Mouse (Mus musculus): ENCODE measurements at regions not wholly inside any gene's neighbourhood (a gene's known extent, or its start where the extent isn't known, plus 50 kb on each side); places are given as distances from the start of the nearest gene placed in this dataset.
"Not testable (repeated sequence)": the region's sequence is repeated elsewhere in the genome, so short reads cannot be mapped to it uniquely, and the experiment has no call there.

- Histone ChIP-seq H3K9ac (no peak overlapping the region), H3K4me3 (no peak overlapping the region), H3K27me3 (no peaks in the 10 kb centered on the region), H3K9me3 (replicated peaks) (no peaks in the 10 kb centered on the region), H3K4me1 (replicated peaks) (no peaks in the 10 kb centered on the region), H3K27ac (no peak overlapping the region), H3K4me2 (no peak overlapping the region), H3K36me3 (no peaks in the 10 kb centered on the region)
- no peak for ATAC-seq (replicated peaks; ENCODE audit: insufficient number of reproducible peaks, insufficient read depth, low FRiP score, low read depth)
Observed at GRCm38 (mm10) chr15:27063456-27063855, 168.1 kb upstream of the Fbxl7 start.

- 80% methylated on average over 4 of the region's 4 CpGs for WGBS
- Histone ChIP-seq H3K27ac (no peak overlapping the region), H3K4me3 (no peak overlapping the region), H3K9ac (no peak overlapping the region), H3K36me3 (no peaks in the 10 kb centered on the region), H3K9me3 (replicated peaks) (no peaks in the 10 kb centered on the region), H3K4me2 (no peak overlapping the region), H3K4me1 (replicated peaks) (no peaks in the 10 kb centered on the region), H3K27me3 (no peaks in the 10 kb centered on the region)
- ATAC-seq (replicated peaks; ENCODE audit: insufficient number of reproducible peaks, insufficient read depth, low FRiP score, low read depth): no peak
Observed at GRCm38 (mm10) chr15:27063971-27064370, 168.6 kb upstream of the Fbxl7 start.

GRCm38 (mm10) chr15:27067691-27068090 is 172.3 kb upstream of the Fbxl7 start:
- Histone ChIP-seq H3K36me3 (no peaks in the 10 kb centered on the region), H3K27ac (no peak overlapping the region), H3K9ac (no peak overlapping the region), H3K4me2 (no peak overlapping the region), H3K4me3 (no peak overlapping the region), H3K27me3 (no peaks in the 10 kb centered on the region), H3K4me1 (replicated peaks) (no peaks in the 10 kb centered on the region), H3K9me3 (replicated peaks) (no peaks in the 10 kb centered on the region)
- 41% methylated on average over 1 of the region's 1 CpGs for whole genome bisulfite sequencing
- ATAC-seq (replicated peaks; ENCODE audit: insufficient number of reproducible peaks, insufficient read depth, low FRiP score, low read depth): no peak

DNA sequence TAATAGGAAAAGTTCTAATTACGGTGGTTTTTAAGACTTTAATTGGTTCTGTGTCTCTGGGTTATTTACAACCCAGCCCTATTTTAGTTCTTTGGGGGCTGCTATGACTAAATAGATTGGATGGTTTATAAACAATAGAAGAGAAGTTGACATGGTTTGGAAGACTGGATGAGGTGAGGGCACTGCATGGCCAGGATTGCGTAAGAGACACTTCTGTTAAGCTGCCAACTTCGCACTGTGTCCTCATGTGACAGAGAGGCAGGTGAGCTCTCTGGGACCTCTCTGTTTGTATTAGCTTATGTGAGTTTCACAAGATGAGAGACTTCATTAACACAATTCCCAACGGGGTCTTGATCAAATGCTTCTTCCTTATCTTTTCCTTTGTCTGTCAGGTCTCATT is 182.5 kb upstream of the Fbxl7 start:
- 72% methylated on average over 4 of the region's 4 CpGs for WGBS
- no peaks in the 10 kb centered on the region for H3K36me3 ChIP-seq
- ATAC-seq (replicated peaks; ENCODE audit: insufficient number of reproducible peaks, insufficient read depth, low FRiP score, low read depth): no peak

GRCm38 (mm10) chr15:27082826-27083225 is 187.4 kb upstream of the Fbxl7 start:
- Histone ChIP-seq H3K4me2 (no peak overlapping the region), H3K4me3 (no peak overlapping the region), H3K9ac (no peak overlapping the region), H3K27me3 (no peaks in the 10 kb centered on the region), H3K36me3 (no peaks in the 10 kb centered on the region), H3K4me1 (replicated peaks) (no peaks in the 10 kb centered on the region), H3K9me3 (replicated peaks) (no peaks in the 10 kb centered on the region), H3K27ac (no peak overlapping the region)
- ATAC-seq (replicated peaks; ENCODE audit: insufficient number of reproducible peaks, insufficient read depth, low FRiP score, low read depth): no peak
- 80% methylated on average over 5 of the region's 5 CpGs for WGBS

More for the DNA sequence above, 182.5 kb upstream of the Fbxl7 start:
- H3K9ac ChIP-seq: no peak overlapping the region
- H3K9me3 ChIP-seq (replicated peaks): no peaks in the 10 kb centered on the region
- no peaks in the 10 kb centered on the region for H3K27me3 ChIP-seq
- H3K4me1 ChIP-seq (replicated peaks): no peaks in the 10 kb centered on the region
- H3K27ac ChIP-seq: no peak overlapping the region
- H3K4me2 ChIP-seq: no peak overlapping the region
- no peak overlapping the region for H3K4me3 ChIP-seq

GRCm38 (mm10) chr15:27083596-27083995 is 188.2 kb upstream of the Fbxl7 start:
- ATAC-seq (replicated peaks; ENCODE audit: insufficient number of reproducible peaks, insufficient read depth, low FRiP score, low read depth): no peak
- WGBS: 79% methylated on average over 6 of the region's 6 CpGs

DNA sequence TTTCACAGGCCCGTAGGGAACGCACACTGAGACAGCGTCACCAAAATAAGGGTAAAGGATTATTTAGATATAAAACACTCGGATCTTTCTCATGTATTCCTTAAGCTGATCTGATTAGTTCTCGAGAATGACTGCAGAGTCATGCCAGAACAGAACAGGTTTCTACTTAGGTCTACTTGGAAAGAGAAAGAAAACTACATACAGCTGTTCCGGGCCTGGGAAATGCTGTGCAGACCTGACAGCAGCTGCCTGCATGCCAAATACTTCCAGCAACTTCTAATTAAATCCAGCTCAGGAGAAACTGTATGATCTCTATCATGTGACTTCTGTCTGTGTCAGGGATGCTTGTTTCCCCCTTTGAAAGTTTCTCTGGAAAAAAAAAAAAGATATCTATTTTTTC is 193.8 kb upstream of the Fbxl7 start:
- H3K4me1 ChIP-seq (replicated peaks): no peaks in the 10 kb centered on the region
- no peaks in the 10 kb centered on the region for H3K9me3 ChIP-seq (replicated peaks)
- no peak for ATAC-seq (replicated peaks; ENCODE audit: insufficient number of reproducible peaks, insufficient read depth, low FRiP score, low read depth)
- no peaks in the 10 kb centered on the region for H3K27me3 ChIP-seq
- no peaks in the 10 kb centered on the region for H3K36me3 ChIP-seq
- 66% methylated on average over 6 of the region's 6 CpGs for WGBS
- H3K27ac ChIP-seq: no peak overlapping the region
- no peak overlapping the region for H3K9ac ChIP-seq
- no peak overlapping the region for H3K4me3 ChIP-seq
- H3K4me2 ChIP-seq: no peak overlapping the region

More at GRCm38 (mm10) chr15:27083596-27083995, 188.2 kb upstream of the Fbxl7 start:
- Histone ChIP-seq H3K27ac (no peak overlapping the region), H3K4me1 (replicated peaks) (no peaks in the 10 kb centered on the region), H3K27me3 (no peaks in the 10 kb centered on the region), H3K4me3 (no peak overlapping the region), H3K4me2 (no peak overlapping the region), H3K9me3 (replicated peaks) (no peaks in the 10 kb centered on the region), H3K9ac (no peak overlapping the region), H3K36me3 (no peaks in the 10 kb centered on the region)

GRCm38 (mm10) chr15:27094102-27094501 is 198.7 kb upstream of the Fbxl7 start:
- no peak overlapping the region for H3K4me2 ChIP-seq
- WGBS: 46% methylated on average over 3 of the region's 3 CpGs
- H3K27ac ChIP-seq: no peak overlapping the region
- H3K4me3 ChIP-seq: no peak overlapping the region
- H3K4me1 ChIP-seq (replicated peaks): no peaks in the 10 kb centered on the region
- H3K36me3 ChIP-seq: no peaks in the 10 kb centered on the region
- ATAC-seq (replicated peaks; ENCODE audit: insufficient number of reproducible peaks, insufficient read depth, low FRiP score, low read depth): peak; percentile 60; the same call in 1 of the 2 replicates
- no peak overlapping the region for H3K9ac ChIP-seq
- no peaks in the 10 kb centered on the region for H3K9me3 ChIP-seq (replicated peaks)
- no peaks in the 10 kb centered on the region for H3K27me3 ChIP-seq

DNA sequence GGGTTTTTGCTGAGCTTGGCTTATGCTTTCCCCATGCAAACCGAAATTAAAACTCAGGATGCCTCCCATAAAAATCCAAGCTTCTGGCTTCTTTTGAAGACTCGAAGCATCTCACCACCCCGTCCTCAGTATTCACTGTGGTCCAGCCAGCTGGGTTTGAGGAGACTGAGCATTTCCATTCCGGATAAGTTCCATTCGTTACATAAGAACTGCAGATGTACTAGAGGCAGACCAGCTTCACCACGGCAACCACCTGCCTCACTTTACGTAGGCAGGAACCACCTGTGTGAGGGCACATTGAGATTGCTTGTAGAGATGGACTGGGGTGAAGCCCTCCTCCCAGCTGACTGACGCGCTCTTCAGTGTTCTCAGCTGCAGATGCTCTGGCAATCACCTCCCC is 199.9 kb upstream of the Fbxl7 start:
- Histone ChIP-seq H3K9ac (no peak overlapping the region), H3K4me3 (no peak overlapping the region), H3K9me3 (replicated peaks) (no peaks in the 10 kb centered on the region), H3K4me1 (replicated peaks) (no peaks in the 10 kb centered on the region), H3K4me2 (no peak overlapping the region), H3K27ac (no peak overlapping the region), H3K36me3 (no peaks in the 10 kb centered on the region), H3K27me3 (no peaks in the 10 kb centered on the region)
- no peak for ATAC-seq (replicated peaks; ENCODE audit: insufficient number of reproducible peaks, insufficient read depth, low FRiP score, low read depth)
- 85% methylated on average over 9 of the region's 9 CpGs for WGBS

GRCm38 (mm10) chr15:27101610-27102009 is 206.2 kb upstream of the Fbxl7 start:
- H3K9me3 ChIP-seq (replicated peaks); H3K27ac ChIP-seq; H3K9ac ChIP-seq; H3K4me1 ChIP-seq (replicated peaks); H3K27me3 ChIP-seq; H3K4me2 ChIP-seq; H3K4me3 ChIP-seq; H3K36me3 ChIP-seq; ATAC-seq (replicated peaks; ENCODE audit: insufficient number of reproducible peaks, insufficient read depth, low FRiP score, low read depth): not testable (repeated sequence)
- 69% methylated on average over 2 of the region's 2 CpGs for WGBS

DNA sequence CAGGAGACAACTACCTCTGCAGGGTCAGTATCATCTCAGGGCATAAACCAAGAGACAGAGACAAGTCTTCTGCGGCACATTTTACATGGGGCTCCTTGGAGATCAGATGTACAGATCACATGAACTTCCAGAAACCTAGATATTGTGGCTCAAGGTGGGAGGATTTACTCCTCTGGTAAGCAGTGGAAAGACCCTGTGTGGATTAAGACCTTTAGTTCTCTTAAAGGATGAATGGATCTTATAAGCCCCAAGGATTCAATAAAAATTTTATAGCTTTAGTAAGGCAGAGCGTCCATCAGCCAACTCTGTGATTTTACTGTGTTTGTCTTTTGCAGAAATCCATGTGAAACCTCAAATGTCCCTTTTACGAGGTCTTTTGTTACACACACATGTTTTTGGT is 213.8 kb upstream of the Fbxl7 start:
- Histone ChIP-seq H3K27ac (no peak overlapping the region), H3K4me1 (replicated peaks) (no peaks in the 10 kb centered on the region), H3K9ac (no peak overlapping the region), H3K4me2 (no peak overlapping the region), H3K27me3 (no peaks in the 10 kb centered on the region), H3K4me3 (no peak overlapping the region), H3K36me3 (no peaks in the 10 kb centered on the region), H3K9me3 (replicated peaks) (no peaks in the 10 kb centered on the region)
- 75% methylated on average over 3 of the region's 3 CpGs for WGBS
- ATAC-seq (replicated peaks; ENCODE audit: insufficient number of reproducible peaks, insufficient read depth, low FRiP score, low read depth): no peak

- H3K9me3 ChIP-seq (replicated peaks): no peaks in the 10 kb centered on the region
- H3K9ac ChIP-seq: no peak overlapping the region
- ATAC-seq (replicated peaks; ENCODE audit: insufficient number of reproducible peaks, insufficient read depth, low FRiP score, low read depth): no peak
- no peaks in the 10 kb centered on the region for H3K4me1 ChIP-seq (replicated peaks)
- H3K4me3 ChIP-seq: no peak overlapping the region
- H3K4me2 ChIP-seq: no peak overlapping the region
- H3K36me3 ChIP-seq: no peaks in the 10 kb centered on the region
- no peak overlapping the region for H3K27ac ChIP-seq
- 36% methylated on average over 1 of the region's 1 CpGs for WGBS
- no peaks in the 10 kb centered on the region for H3K27me3 ChIP-seq
Observed at GRCm38 (mm10) chr15:27129697-27130096, 234.3 kb upstream of the Fbxl7 start.

Data from heart, embryonic 15.5 days (tissue).